Mouse (Mus musculus) intestine, embryonic 16.5 days (tissue): ENCODE measurements around the gene Ube2b. TPM values are rescaled to one million over a fixed set of nuclear protein-coding genes. Genes with fewer than 3 reads are reported as not detected.

Experiments
- ATAC-seq: fragments of 200-750 bp; cut with Nextera tagmentation; 2 replicates; pipeline ENCODE4 v1.8.0; 2017; ENCODE audit warnings: moderate TSS enrichment, moderate library complexity
- H3K27ac ChIP-seq: fragments of 300-500 bp; sonication (generic); 2 replicates; pipeline ENCODE4 v1.5.1; 2014; ENCODE audit warnings: mild to moderate bottlenecking, low read length
- H3K27me3 ChIP-seq: fragments of 300-500 bp; sonication (generic); replicated peaks from 2 replicates; pipeline ENCODE4 v1.6.1; 2014; ENCODE audit warnings: low read length, control low read depth, mixed read lengths; ENCODE audit not compliant: control insufficient read depth, insufficient read depth
- H3K36me3 ChIP-seq: fragments of 300-500 bp; sonication (generic); 2 replicates; pipeline ENCODE4 v1.6.1; 2014; ENCODE audit warnings: low read length, control low read depth; ENCODE audit not compliant: control insufficient read depth, insufficient read depth
- H3K4me1 ChIP-seq: fragments of 300-500 bp; sonication (generic); 2 replicates; pipeline ENCODE4 v1.6.1; 2014; ENCODE audit warnings: low read length, control low read depth, mixed read lengths; ENCODE audit not compliant: control insufficient read depth, insufficient read depth
- H3K4me2 ChIP-seq: fragments of 300-500 bp; sonication (generic); 2 replicates; pipeline ENCODE4 v1.6.1; 2014; ENCODE audit warnings: low read depth, low read length, control low read depth
- H3K4me3 ChIP-seq: fragments of 300-500 bp; sonication (generic); 2 replicates; pipeline ENCODE4 v1.5.1; 2014; ENCODE audit warnings: mild to moderate bottlenecking, low read length
- H3K9ac ChIP-seq: fragments of 300-500 bp; sonication (generic); 2 replicates; pipeline ENCODE4 v1.6.1; 2014; ENCODE audit warnings: low read depth, low read length
- H3K9me3 ChIP-seq: fragments of 300-500 bp; sonication (generic); 2 replicates; pipeline ENCODE4 v1.6.1; 2016; ENCODE audit warnings: low read length, control low read depth; ENCODE audit not compliant: control insufficient read depth
- WGBS: fragments of 180-500 bp; shearing (Covaris S2); extraction: QIAGEN DNeasy Blood & Tissue Kit; methylation state at CpG from one replicate; pipeline ENCODE4 v1.1.7; 2014; 5-methylcytosine and 5-hydroxymethylcytosine counted together
- polyA plus RNA-seq: library from polyadenylated mRNA; unstranded; fragments of >200 nt; fragmentation: Nextera tagmentation; extraction: Ambion mirVana; gene quantifications from 2 replicates; pipeline ENCODE4 v1.2.1, GENCODE M21; 2015

Ube2b gene
- polyA plus RNA-seq, 1 experiment from 2014 or later = 201 TPM

DNA sequence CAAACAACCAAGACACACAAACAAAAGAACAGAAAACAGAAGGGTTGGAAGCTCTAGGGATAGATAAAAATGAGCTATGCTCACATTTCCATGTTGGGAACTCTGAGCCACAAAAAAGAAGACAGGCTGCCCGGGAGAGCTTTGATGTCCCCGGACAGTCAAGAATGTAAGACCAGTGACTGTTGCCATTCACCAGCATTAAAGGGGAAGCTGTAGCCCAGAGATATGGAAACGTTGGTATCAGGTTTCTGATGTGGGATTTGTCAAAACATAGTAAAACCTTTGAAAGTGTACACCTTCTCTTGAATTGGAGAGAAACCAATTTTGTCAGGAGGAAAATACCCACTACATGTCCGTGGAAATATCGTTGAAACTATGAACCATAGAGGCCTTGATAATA lies 41.1 kb downstream of the Ube2b start:
- Histone ChIP-seq H3K4me2 (no peak overlapping the region), H3K9ac (no peak overlapping the region), H3K9me3 (no peaks in the 10 kb centered on the region), H3K4me3 (no peak overlapping the region), H3K4me1 (no peaks in the 10 kb centered on the region), H3K27me3 (no peaks in the 10 kb centered on the region), H3K27ac (no peak overlapping the region), H3K36me3 (no peaks in the 10 kb centered on the region)
- 85% methylated on average over 5 of the region's 5 CpGs for WGBS
- ATAC-seq = no peak

- Histone ChIP-seq H3K4me2 (no peak overlapping the region), H3K27me3 (no peaks in the 10 kb centered on the region), H3K27ac (no peak overlapping the region), H3K4me1 (no peaks in the 10 kb centered on the region), H3K36me3 (no peaks in the 10 kb centered on the region), H3K4me3 (no peak overlapping the region), H3K9ac (no peak overlapping the region), H3K9me3 (no peaks in the 10 kb centered on the region)
- 80% methylated on average over 4 of the region's 4 CpGs for WGBS
- no peak for ATAC-seq
These were observed 42.8 kb downstream of the Ube2b start for GRCm38 (mm10) chr11:51957760-51958159.

DNA sequence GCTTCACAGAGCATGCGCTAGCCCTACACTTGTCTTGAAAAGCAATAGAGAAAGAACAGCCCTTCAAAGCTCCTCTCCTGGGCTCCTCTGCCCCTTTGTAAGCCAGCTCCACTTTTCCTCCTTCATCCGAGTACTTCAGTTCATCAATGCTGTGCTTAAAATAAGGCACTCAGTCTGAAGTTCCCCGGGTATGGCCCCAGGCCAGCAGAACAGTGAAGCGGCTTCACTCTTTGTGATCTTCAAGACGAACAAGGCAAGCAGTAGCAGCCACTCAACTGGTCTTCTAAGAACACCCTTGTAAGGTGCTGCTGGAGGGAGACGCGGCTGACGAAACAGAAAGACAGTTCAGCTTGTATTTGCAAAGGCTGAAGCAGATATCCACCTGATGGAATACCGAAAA lies 44.5 kb downstream of the Ube2b start:
- no peaks in the 10 kb centered on the region for H3K9me3 ChIP-seq
- no peaks in the 10 kb centered on the region for H3K27me3 ChIP-seq
- no peaks in the 10 kb centered on the region for H3K36me3 ChIP-seq
- H3K4me1 ChIP-seq = no peaks in the 10 kb centered on the region
- WGBS = 79% methylated on average over 9 of the region's 9 CpGs
- no peak overlapping the region for H3K4me2 ChIP-seq
- H3K27ac ChIP-seq = no peak overlapping the region
- H3K9ac ChIP-seq = no peak overlapping the region
- no peak overlapping the region for H3K4me3 ChIP-seq
- ATAC-seq = no peak

DNA sequence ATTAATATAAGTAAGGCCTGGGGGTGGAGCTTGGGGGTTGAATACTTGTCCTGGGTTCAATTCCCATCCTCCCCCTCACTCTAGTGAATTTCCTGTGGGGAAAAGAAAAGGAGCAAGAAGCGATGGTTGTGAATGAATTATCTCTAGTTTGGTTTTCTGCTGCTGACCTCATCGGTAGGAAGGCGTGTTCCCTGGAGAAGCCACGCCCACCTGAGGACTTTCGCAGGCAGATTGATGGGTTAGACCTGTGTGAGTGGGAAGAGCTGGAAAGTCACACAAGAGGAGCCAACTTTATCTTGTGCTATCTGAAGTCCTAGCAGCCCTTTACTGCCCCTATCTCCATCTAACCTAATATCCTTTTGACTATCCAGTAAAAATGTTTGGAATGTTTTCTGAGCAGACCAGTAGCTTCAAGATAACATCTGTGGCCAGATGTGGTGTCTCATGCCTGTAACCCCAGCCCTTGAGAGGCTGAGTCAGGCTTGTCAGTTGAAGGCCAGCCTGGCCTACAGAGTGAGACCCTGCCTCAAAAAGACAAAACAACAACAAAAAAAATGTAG lies 48.6 kb downstream of the Ube2b start:
- H3K4me1 ChIP-seq = no peaks in the 10 kb centered on the region
- no peak overlapping the region for H3K4me2 ChIP-seq
- H3K9ac ChIP-seq = no peak overlapping the region
- H3K36me3 ChIP-seq = no peaks in the 10 kb centered on the region
- no peak overlapping the region for H3K27ac ChIP-seq
- no peaks in the 10 kb centered on the region for H3K27me3 ChIP-seq
- no peak overlapping the region for H3K4me3 ChIP-seq
- WGBS = 41% methylated on average over 5 of the region's 5 CpGs
- no peaks in the 10 kb centered on the region for H3K9me3 ChIP-seq
- no peak for ATAC-seq

GRCm38 (mm10) chr11:51949919-51950318 lies 50.6 kb downstream of the Ube2b start:
- peaks cover 4% of the 10 kb centered on the region; the same call in 1 of the 2 replicates for H3K4me1 ChIP-seq
- no peaks in the 10 kb centered on the region for H3K9me3 ChIP-seq
- ATAC-seq = no peak
- WGBS = 92% methylated on average over 9 of the region's 9 CpGs
- no peak overlapping the region for H3K4me3 ChIP-seq
- no peaks in the 10 kb centered on the region for H3K36me3 ChIP-seq
- H3K27ac ChIP-seq = no peak overlapping the region
- H3K4me2 ChIP-seq = no peak overlapping the region
- H3K27me3 ChIP-seq = no peaks in the 10 kb centered on the region
- no peak overlapping the region for H3K9ac ChIP-seq

GRCm38 (mm10) chr11:51949155-51949840 lies 51.3 kb downstream of the Ube2b start:
- no peak for ATAC-seq
- Histone ChIP-seq H3K9ac (no peak overlapping the region), H3K36me3 (no peaks in the 10 kb centered on the region), H3K27me3 (no peaks in the 10 kb centered on the region), H3K4me2 (no peak overlapping the region), H3K9me3 (no peaks in the 10 kb centered on the region), H3K27ac (no peak overlapping the region), H3K4me1 (peaks cover 5% of the 10 kb centered on the region; the same call in 1 of the 2 replicates), H3K4me3 (no peak overlapping the region)
- WGBS = 73% methylated on average over 9 of the region's 9 CpGs

DNA sequence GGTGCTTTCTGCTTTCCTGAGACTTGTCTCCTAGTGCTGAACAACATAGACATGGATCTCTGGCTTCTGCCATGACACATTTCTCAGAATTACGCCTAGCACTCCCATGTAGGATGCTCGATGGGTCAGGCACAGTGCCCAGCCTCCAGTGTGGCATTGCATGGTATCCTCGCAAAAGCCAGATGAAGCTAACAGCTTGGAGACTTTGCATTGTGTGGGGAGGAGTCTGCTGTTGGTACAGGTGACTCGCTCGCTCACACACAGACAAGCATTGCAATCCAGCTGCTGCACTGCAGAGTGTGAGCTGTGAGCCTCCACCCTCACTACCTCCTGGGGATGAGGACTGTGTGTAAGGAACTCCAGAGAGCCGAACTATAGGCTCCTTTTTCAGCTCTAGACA lies 54.4 kb downstream of the Ube2b start:
- H3K4me2 ChIP-seq = no peak overlapping the region
- no peaks in the 10 kb centered on the region for H3K9me3 ChIP-seq
- no peaks in the 10 kb centered on the region for H3K36me3 ChIP-seq
- H3K4me1 ChIP-seq = peaks cover 7% of the 10 kb centered on the region; the same call in 1 of the 2 replicates
- no peaks in the 10 kb centered on the region for H3K27me3 ChIP-seq
- H3K9ac ChIP-seq = no peak overlapping the region
- no peak overlapping the region for H3K27ac ChIP-seq
- H3K4me3 ChIP-seq = no peak overlapping the region
- no peak for ATAC-seq
- 77% methylated on average over 6 of the region's 6 CpGs for WGBS

GRCm38 (mm10) chr11:51945548-51945947 lies 55.0 kb downstream of the Ube2b start:
- Histone ChIP-seq H3K9me3 (no peaks in the 10 kb centered on the region), H3K27me3 (no peaks in the 10 kb centered on the region)

DNA sequence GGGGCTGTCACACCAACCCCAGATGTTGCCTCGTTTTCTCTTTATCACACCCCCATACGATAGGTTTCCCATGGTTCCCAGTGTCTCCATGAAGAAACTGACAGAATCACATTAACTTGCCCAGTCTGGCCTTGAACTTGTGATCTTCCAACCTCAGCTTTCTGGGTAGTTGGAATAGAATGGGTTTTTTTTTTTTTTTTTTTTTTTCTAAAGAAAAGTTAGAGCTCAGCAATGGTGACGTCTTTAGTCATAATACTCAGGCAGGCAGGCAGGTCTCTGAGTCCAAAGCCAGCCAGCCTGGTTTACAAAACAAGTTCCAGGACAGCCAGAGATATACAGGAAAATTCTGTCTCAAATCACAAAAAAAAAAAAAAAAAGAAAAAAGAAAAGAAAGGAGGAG lies 56.3 kb downstream of the Ube2b start:
- Histone ChIP-seq H3K4me2 (no peak overlapping the region), H3K27ac (no peak overlapping the region), H3K27me3 (no peaks in the 10 kb centered on the region), H3K4me3 (no peak overlapping the region), H3K4me1 (peaks cover 7% of the 10 kb centered on the region; the same call in 1 of the 2 replicates), H3K9ac (no peak overlapping the region), H3K9me3 (no peaks in the 10 kb centered on the region), H3K36me3 (no peaks in the 10 kb centered on the region)
- WGBS = 82% methylated on average over 3 of the region's 3 CpGs
- no peak for ATAC-seq

More at GRCm38 (mm10) chr11:51945548-51945947, 55.0 kb downstream of the Ube2b start:
- ATAC-seq = 0 out of 2 replicates have a peak, but pooled peaks have one; percentile 11
- Histone ChIP-seq H3K36me3 (no peaks in the 10 kb centered on the region), H3K4me3 (no peak overlapping the region), H3K4me2 (no peak overlapping the region), H3K4me1 (peaks cover 7% of the 10 kb centered on the region; the same call in 1 of the 2 replicates), H3K27ac (no peak overlapping the region), H3K9ac (no peak overlapping the region; the same call in 1 of the 2 replicates)
- 11% methylated on average over 8 of the region's 8 CpGs for WGBS
